Mouse (Mus musculus) thymus, adult 2 months (tissue): Measurements from ENCODE around the gene Pde1b. TPM values are rescaled to one million over a fixed set of nuclear protein-coding genes. Genes with fewer than 3 reads are reported as not detected.

Experiments used
- DNase-seq: peaks from one replicate; pipeline ENCODE4 v3.0.0; 2021
- H3K27ac ChIP-seq: fragments of 200-500 bp; 2 replicates; pipeline ENCODE4 v1.5.1; 2012; ENCODE audit warnings: low read length, control low read depth; ENCODE audit not compliant: control insufficient read depth, insufficient read depth
- H3K27me3 ChIP-seq: fragments of 200-500 bp; 2 replicates; pipeline ENCODE4 v1.6.1; 2012; ENCODE audit warnings: mild to moderate bottlenecking, low read length, moderate library complexity, mixed read lengths; ENCODE audit not compliant: control insufficient read depth, insufficient read depth
- H3K36me3 ChIP-seq: fragments of 200-500 bp; 2 replicates; pipeline ENCODE4 v1.6.1; 2012; ENCODE audit warnings: mild to moderate bottlenecking, low read length, moderate library complexity; ENCODE audit not compliant: control insufficient read depth, insufficient read depth
- H3K4me1 ChIP-seq: fragments of 200-500 bp; replicated peaks from 2 replicates; pipeline ENCODE4 v1.6.1; 2012; ENCODE audit warnings: low read length; ENCODE audit not compliant: control insufficient read depth, insufficient read depth
- H3K4me3 ChIP-seq: fragments of 200-500 bp; 2 replicates; pipeline ENCODE4 v1.5.1; 2012; ENCODE audit warnings: mild to moderate bottlenecking, low read length, control low read depth, moderate library complexity; ENCODE audit not compliant: control insufficient read depth, insufficient read depth
- CTCF ChIP-seq: fragments of 200-500 bp; IDR thresholded peaks from 2 replicates; pipeline ENCODE4 v1.5.1; 2012; ENCODE audit warnings: mild to moderate bottlenecking, control low read depth, low read length, moderate library complexity, borderline replicate concordance; ENCODE audit not compliant: control insufficient read depth, poor library complexity, insufficient read depth; ENCODE audit errors: extremely low read depth
- POLR2A ChIP-seq: fragments of 200-500 bp; IDR thresholded peaks from 2 replicates; pipeline ENCODE4 v1.6.1; 2012; ENCODE audit warnings: mild to moderate bottlenecking, low read length, control low read depth, moderate library complexity; ENCODE audit not compliant: control insufficient read depth, poor library complexity, insufficient read depth; ENCODE audit errors: extremely low read depth
- WGBS: fragments of 180-500 bp; shearing (Covaris S2); methylation state at CpG from one replicate; pipeline ENCODE4 v1.1.7; 2018; 5-methylcytosine and 5-hydroxymethylcytosine counted together
- polyA plus RNA-seq: library from polyadenylated mRNA; depleted of rRNA; stranded (reverse); fragments of >200 nt; gene quantifications from 2 replicates; pipeline ENCODE4 v1.2.3, GENCODE M21; 2012

Pde1b gene
- polyA plus RNA-seq, 1 experiment = 33.4 TPM

GRCm38 (mm10) chr15:103534054-103534620 lies 31.3 kb downstream of the Pde1b start:
- H3K4me1 ChIP-seq = no peaks in the 10 kb centered on the region
- DNase-seq = no peak
- 90% methylated on average over 7 of the region's 7 CpGs for WGBS
- TF ChIP-seq POLR2A = no peak
- TF ChIP-seq CTCF = no peak
- no peaks in the 10 kb centered on the region for H3K36me3 ChIP-seq
- H3K4me3 ChIP-seq = no peak overlapping the region
- H3K27ac ChIP-seq = no peak overlapping the region
- H3K27me3 ChIP-seq = peaks cover 3% of the 10 kb centered on the region; the same call in 1 of the 2 replicates

DNA sequence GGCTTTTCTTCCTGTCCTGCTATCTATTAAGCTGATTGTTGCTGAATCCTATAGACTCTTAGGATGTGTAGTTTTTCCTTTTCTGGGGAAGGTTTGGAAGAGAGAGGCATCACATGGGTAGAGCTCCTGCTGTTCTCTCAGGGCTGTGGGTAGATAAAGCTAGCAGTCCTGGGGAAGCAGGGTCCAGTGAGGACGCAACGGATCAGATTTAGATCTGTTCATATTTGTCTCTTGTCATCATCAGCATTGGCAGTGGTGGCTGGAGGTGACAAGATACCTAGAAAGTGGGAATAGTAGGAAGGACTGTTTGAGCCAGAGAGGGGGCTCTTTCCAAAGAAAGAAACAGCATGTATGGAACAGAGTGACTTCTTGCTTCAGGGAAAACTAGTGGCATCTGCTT lies 32.2 kb downstream of the Pde1b start:
- no peak for DNase-seq
- Histone ChIP-seq H3K36me3 (no peaks in the 10 kb centered on the region), H3K4me1 (no peaks in the 10 kb centered on the region), H3K27me3 (peaks cover 3% of the 10 kb centered on the region; the same call in 1 of the 2 replicates), H3K4me3 (no peak overlapping the region), H3K27ac (no peak overlapping the region)
- WGBS = 92% methylated on average over 2 of the region's 2 CpGs
- TF ChIP-seq POLR2A = no peak
- TF ChIP-seq CTCF = no peak

DNA sequence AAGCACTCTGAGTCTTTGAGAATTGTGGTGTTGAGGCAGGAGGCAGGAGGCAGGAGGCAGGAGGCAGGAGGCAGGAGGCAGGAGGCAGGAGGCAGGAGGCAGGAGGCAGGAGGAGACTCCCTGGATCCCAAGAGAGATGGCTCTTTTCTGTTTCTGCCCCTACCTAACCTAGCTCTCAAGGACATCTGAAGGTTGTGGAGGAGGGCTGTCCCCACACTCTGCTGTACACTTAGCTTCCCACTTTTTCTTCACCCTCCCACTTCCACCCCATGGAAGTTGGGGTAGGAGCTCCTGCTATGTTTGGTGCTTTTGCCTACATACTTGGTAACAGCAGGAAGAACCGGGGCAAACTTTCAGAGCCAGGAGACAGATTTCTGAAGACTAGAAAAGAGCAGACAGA lies 33.0 kb downstream of the Pde1b start:
- 85% methylated on average over 1 of the region's 1 CpGs for WGBS
- TF ChIP-seq CTCF (no peak), POLR2A (no peak)
- Histone ChIP-seq H3K36me3 (no peaks in the 10 kb centered on the region), H3K4me1 (no peaks in the 10 kb centered on the region), H3K27ac (no peak overlapping the region), H3K27me3 (peaks cover 3% of the 10 kb centered on the region; the same call in 1 of the 2 replicates), H3K4me3 (no peak overlapping the region)
- no peak for DNase-seq

DNA sequence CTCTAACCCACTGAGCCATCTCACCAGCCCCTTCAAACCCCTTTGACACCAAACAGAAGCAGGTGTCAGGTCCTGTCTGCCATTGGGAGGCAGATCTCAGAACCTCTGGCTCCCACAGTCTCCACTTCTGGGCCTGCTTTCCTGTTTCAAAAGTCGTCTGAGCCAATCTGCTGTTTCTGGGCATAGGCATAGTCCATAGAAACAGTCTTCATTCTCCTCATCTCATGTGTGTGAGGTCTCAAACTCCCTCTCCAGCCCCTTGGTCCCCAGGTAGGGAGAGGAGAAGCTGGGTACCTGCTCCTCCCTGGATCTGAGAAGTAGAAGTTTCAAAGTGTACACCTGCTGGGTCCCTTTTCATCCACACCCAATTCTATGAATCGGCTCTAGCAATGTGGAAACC lies 33.6 kb downstream of the Pde1b start:
- DNase-seq = no peak
- Histone ChIP-seq H3K4me3 (no peak overlapping the region), H3K27me3 (peaks cover 3% of the 10 kb centered on the region; the same call in 1 of the 2 replicates), H3K36me3 (no peaks in the 10 kb centered on the region), H3K27ac (no peak overlapping the region), H3K4me1 (no peaks in the 10 kb centered on the region)
- TF ChIP-seq POLR2A (no peak), CTCF (no peak)
- WGBS = 42% methylated on average over 2 of the region's 2 CpGs

DNA sequence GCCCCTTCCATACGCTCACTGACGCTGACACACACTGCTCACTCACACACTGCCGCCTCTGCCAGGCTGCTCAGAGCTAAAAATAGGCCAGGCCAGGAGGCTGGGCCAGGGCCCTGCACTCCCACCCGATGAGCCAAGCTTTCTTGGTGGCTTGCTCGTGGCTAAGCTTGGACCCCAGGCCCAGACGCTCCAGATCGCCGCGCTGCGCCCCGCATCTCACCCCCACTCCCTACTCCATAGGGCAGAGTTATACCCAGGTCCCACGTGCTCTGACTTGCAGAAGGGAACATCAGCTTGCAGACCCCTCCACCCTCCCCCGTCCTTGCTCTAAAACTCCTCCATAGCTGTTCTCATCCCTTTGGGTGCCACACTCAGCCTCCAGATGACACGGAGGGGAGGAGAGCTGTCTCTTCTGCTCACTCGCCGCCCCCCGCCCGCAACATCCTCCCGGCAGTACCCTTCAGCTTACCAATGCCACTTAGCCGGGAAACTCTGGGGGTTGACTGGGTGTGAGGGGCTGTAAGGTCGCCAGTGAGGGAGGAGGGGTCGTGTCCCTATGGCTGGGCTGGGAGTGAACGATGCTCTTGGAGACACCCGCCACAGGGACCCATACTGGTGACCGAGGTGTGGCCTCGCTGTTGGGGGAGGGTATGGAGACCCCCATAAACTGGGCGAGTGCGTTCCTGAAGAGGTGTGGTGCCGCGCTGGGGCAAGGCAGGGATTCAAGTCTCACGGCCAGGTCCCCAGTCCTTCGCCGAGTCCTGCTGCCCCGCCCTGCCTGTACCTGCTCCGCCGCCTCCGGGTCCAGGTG lies 34.4 kb downstream of the Pde1b start:
- Histone ChIP-seq H3K36me3 (no peaks in the 10 kb centered on the region), H3K4me3 (no peak overlapping the region), H3K27me3 (peaks cover 3% of the 10 kb centered on the region; the same call in 1 of the 2 replicates), H3K27ac (no peak overlapping the region), H3K4me1 (no peaks in the 10 kb centered on the region)
- 10% methylated on average over 37 of the region's 37 CpGs for WGBS
- no peak for TF ChIP-seq CTCF
- TF ChIP-seq POLR2A = no peak
- DNase-seq = no peak

GRCm38 (mm10) chr15:103537822-103538213 lies 35.0 kb downstream of the Pde1b start, which contains the start of gene Ppp1r1a:
Ppp1r1a (minus strand) TSS chr15:103538003.
- TF ChIP-seq CTCF (no peak), POLR2A (no peak)
- DNase-seq = no peak
- WGBS = 2% methylated on average over 36 of the region's 36 CpGs
- H3K4me1 ChIP-seq = no peaks in the 10 kb centered on the region
- no peaks in the 10 kb centered on the region for H3K36me3 ChIP-seq
- H3K4me3 ChIP-seq = no peak within 1 kb of the TSS
- H3K27me3 ChIP-seq = peaks cover 3% of the 10 kb centered on the region; the same call in 1 of the 2 replicates
- no peak within 1 kb of the TSS for H3K27ac ChIP-seq
